Mouse (Mus musculus): ENCODE measurements around the gene Gid8. TPM values are rescaled to one million over a fixed set of nuclear protein-coding genes. Genes with fewer than 3 reads are reported as not detected.
A peak's percentile ranks its signal among the peaks of the same experiment; 100 is the strongest.

Gene Gid8
- polyA plus RNA-seq, 1 experiment: 35.5 TPM

DNA sequence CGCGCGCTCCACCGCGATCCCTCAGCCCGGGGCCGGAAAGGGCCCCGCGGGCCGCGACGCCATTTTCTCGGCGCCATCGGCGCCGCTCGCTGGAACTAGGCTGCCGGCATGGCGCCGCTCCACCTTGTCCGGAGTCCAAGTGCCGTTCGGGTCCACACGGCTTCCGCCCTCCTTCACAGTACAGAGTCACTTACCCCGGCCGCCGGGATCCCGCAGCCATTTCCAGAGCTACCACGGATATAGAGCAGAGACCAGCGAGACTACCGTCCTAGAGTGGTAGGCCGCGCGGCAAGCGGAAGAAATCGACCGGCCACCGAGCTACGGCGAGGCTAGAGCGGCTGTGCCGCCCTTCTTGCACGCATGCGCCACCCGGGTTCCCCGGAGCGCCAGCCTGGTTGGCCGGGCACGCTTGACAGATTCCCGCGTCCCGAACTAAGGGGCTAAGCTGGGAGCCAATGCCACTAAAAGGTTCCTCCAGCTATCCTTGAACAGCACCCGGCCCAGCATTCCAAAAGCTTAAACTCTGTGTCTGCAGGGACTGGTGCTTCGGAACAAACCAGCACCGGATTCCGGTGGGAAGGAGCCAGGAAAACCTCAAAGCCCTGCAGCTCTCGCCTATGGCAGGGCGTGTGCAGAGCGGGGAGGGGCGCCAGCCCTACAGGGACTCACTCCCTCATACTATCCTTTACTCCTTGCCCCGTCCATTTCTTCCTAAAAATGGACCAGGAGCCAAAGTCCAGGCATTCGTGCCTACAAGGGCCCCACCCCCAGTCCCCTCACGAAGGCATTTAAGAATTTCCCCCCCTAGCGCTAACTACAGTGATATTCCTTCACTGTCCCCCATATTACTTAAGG lies 7.9 kb upstream of the Gid8 start:
- no peaks in the 10 kb centered on the region for H3K27me3 ChIP-seq (ENCODE audit: control insufficient read depth, insufficient read depth, low read length)
- 0 out of 2 replicates have a peak, but pooled peaks have one; percentile 8 for TF ChIP-seq CTCF (IDR thresholded peaks at IDR 0.05; ENCODE audit: borderline replicate concordance, control insufficient read depth, extremely low read depth, insufficient read depth, low read length, poor library complexity)
- peak; percentile 63 for TF ChIP-seq POLR2A (IDR thresholded peaks at IDR 0.05; ENCODE audit: control insufficient read depth, extremely low read depth, insufficient read depth, low read length, poor library complexity)
- peak overlapping the region; percentile 85 for H3K4me3 ChIP-seq (ENCODE audit: control insufficient read depth, insufficient read depth, low read length)
- H3K36me3 ChIP-seq (ENCODE audit: control insufficient read depth, insufficient read depth, low read length): no peaks in the 10 kb centered on the region
- H3K27ac ChIP-seq (ENCODE audit: control insufficient read depth, insufficient read depth, low read length): peak overlapping the region; percentile 65
- peaks cover 23% of the 10 kb centered on the region for H3K4me1 ChIP-seq (replicated peaks; ENCODE audit: control insufficient read depth, insufficient read depth, low read length)
- WGBS: under 1% methylated on average over 66 of the region's 66 CpGs
- DNase-seq: peak; percentile 91

DNA sequence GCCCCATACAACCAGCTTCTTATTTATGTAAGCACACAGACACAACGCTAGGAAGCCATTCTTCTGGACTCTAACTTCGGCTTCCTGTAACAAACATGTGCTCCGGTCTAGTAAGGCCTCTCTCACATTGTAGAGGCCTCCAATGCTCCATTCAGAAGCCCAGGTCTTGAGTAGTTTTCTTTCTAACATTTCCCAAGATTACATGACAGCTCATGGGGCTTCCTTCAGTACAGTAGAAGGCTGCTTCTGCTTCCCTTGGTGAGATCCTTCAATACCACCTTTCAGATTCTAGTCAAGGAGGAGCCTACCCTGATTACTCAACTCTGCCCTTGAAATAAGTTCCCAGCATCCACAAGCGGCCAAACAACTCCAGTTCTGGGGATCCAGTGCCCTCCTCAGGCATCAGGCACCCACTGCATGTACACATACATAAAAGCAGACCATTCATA lies 7.2 kb upstream of the Gid8 start:
- Histone ChIP-seq H3K27me3 (ENCODE audit: control insufficient read depth, insufficient read depth, low read length) (no peaks in the 10 kb centered on the region), H3K4me3 (ENCODE audit: control insufficient read depth, insufficient read depth, low read length) (no peak overlapping the region; the same call in 1 of the 2 replicates), H3K27ac (ENCODE audit: control insufficient read depth, insufficient read depth, low read length) (peak overlapping the region; percentile 26), H3K4me1 (replicated peaks; ENCODE audit: control insufficient read depth, insufficient read depth, low read length) (peaks cover 23% of the 10 kb centered on the region), H3K36me3 (ENCODE audit: control insufficient read depth, insufficient read depth, low read length) (no peaks in the 10 kb centered on the region)
- WGBS: 55% methylated on average over 4 of the region's 4 CpGs
- no peak for TF ChIP-seq CTCF (IDR thresholded peaks at IDR 0.05; ENCODE audit: borderline replicate concordance, control insufficient read depth, extremely low read depth, insufficient read depth, low read length, poor library complexity)
- TF ChIP-seq POLR2A (IDR thresholded peaks at IDR 0.05; ENCODE audit: control insufficient read depth, extremely low read depth, insufficient read depth, low read length, poor library complexity): no peak
- no peak for DNase-seq

DNA sequence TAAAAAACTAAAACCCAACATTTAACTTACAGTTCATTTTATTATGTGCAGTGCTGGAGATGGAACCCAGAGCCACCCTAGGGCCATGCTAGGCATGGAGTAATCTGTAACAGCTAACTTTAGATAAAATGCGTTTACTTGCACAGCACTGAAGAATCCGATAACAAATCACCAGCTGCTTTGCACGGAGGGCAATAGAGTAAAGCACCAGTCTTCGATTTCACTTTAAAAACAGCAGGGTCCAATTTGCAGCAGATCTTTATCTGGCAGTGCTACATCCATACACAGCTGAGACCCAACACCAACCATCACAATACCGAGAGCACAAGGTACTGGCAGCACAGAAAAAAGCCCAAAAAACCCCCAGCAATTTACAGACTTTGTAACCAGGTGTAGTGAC lies 6.7 kb upstream of the Gid8 start:
- H3K27ac ChIP-seq (ENCODE audit: control insufficient read depth, insufficient read depth, low read length): no peak overlapping the region
- TF ChIP-seq CTCF (IDR thresholded peaks at IDR 0.05; ENCODE audit: borderline replicate concordance, control insufficient read depth, extremely low read depth, insufficient read depth, low read length, poor library complexity): no peak
- no peak for TF ChIP-seq POLR2A (IDR thresholded peaks at IDR 0.05; ENCODE audit: control insufficient read depth, extremely low read depth, insufficient read depth, low read length, poor library complexity)
- peaks cover 24% of the 10 kb centered on the region for H3K4me1 ChIP-seq (replicated peaks; ENCODE audit: control insufficient read depth, insufficient read depth, low read length)
- 94% methylated on average over 5 of the region's 5 CpGs for WGBS
- no peak for DNase-seq
- H3K27me3 ChIP-seq (ENCODE audit: control insufficient read depth, insufficient read depth, low read length): no peaks in the 10 kb centered on the region
- no peak overlapping the region for H3K4me3 ChIP-seq (ENCODE audit: control insufficient read depth, insufficient read depth, low read length)
- no peaks in the 10 kb centered on the region for H3K36me3 ChIP-seq (ENCODE audit: control insufficient read depth, insufficient read depth, low read length)

DNA sequence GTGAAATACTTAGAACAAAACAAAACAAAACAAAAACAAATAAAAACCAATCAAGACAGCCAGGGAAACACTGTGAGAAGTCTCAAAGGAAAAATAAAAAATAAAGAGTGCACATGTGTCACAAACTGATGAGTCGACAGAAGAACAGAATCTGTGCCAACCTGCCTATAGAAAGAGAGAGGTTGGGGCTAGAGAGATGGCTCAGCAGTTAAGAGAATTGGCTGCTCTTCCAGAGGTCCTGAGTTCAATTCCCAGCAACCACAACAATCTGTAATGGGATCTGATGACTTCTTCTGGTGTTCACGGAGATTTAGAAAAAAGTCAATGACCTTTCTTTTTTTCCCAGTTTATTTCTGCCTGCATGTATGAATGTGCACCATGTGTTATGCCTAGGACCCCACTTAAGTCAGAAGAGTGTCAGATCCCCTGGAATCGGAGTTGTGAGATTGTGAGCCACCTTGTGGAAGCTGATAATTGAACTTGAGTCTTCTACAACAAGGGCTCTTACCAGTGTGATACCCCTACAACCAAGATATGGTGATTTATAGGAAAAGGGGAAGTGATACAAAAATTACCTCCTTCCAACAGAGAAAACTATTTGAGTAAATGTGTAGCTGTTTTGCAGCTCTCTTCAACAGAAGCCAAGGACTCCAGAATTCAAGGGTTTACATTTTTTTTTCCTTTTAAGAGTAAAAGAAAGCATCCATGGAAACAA lies 6.1 kb upstream of the Gid8 start:
- peaks cover 27% of the 10 kb centered on the region for H3K4me1 ChIP-seq (replicated peaks; ENCODE audit: control insufficient read depth, insufficient read depth, low read length)
- no peaks in the 10 kb centered on the region for H3K27me3 ChIP-seq (ENCODE audit: control insufficient read depth, insufficient read depth, low read length)
- WGBS: 50% methylated on average over 3 of the region's 3 CpGs
- no peak overlapping the region for H3K4me3 ChIP-seq (ENCODE audit: control insufficient read depth, insufficient read depth, low read length)
- DNase-seq: no peak
- no peaks in the 10 kb centered on the region for H3K36me3 ChIP-seq (ENCODE audit: control insufficient read depth, insufficient read depth, low read length)
- TF ChIP-seq CTCF (IDR thresholded peaks at IDR 0.05; ENCODE audit: borderline replicate concordance, control insufficient read depth, extremely low read depth, insufficient read depth, low read length, poor library complexity) (no peak), POLR2A (IDR thresholded peaks at IDR 0.05; ENCODE audit: control insufficient read depth, extremely low read depth, insufficient read depth, low read length, poor library complexity) (no peak)
- H3K27ac ChIP-seq (ENCODE audit: control insufficient read depth, insufficient read depth, low read length): no peak overlapping the region

DNA sequence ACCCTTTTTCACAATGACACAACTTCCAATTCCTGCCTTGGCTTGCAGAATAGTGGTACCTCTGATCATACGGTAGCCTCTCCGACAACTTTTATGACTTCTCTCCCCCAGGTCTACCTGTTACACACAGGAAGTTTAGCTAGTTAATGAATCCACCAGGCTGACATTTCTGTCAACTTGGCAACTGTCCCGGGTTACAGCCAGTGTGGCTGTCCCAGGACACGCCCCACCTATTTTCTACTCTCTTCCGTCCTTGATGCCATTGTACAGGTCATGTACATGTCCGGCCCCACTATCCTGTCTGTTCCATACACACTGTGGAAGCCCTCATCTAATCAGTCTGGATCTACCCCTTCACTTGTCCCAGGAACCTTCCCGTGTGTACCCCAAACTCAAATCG lies 5.3 kb upstream of the Gid8 start:
- WGBS: 36% methylated on average over 8 of the region's 8 CpGs

DNA sequence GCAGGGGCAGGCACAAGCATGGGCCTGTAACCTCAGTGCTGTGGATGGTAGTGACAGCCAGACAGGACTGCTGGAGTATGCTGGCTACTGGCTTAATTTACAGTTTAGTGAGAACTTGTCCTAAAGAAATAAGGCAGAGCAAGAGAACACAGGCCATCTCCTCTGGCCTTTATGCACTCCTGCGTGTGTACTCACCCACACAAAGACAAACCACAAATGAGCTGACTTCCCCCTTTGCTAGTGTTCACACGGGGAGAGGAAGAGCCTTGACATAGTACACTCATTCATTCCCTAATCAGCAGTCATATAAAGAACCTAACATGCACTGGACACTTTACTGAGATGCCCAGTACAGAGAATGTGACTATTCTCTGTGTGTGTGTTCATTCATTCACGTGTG lies 4.9 kb upstream of the Gid8 start:
- no peak for TF ChIP-seq POLR2A (IDR thresholded peaks at IDR 0.05; ENCODE audit: control insufficient read depth, extremely low read depth, insufficient read depth, low read length, poor library complexity)
- TF ChIP-seq CTCF (IDR thresholded peaks at IDR 0.05; ENCODE audit: borderline replicate concordance, control insufficient read depth, extremely low read depth, insufficient read depth, low read length, poor library complexity): no peak
- WGBS: 9% methylated on average over 3 of the region's 3 CpGs
- H3K27ac ChIP-seq (ENCODE audit: control insufficient read depth, insufficient read depth, low read length): no peak overlapping the region

More for the DNA sequence above, 5.3 kb upstream of the Gid8 start:
- TF ChIP-seq CTCF (IDR thresholded peaks at IDR 0.05; ENCODE audit: borderline replicate concordance, control insufficient read depth, extremely low read depth, insufficient read depth, low read length, poor library complexity) (no peak), POLR2A (IDR thresholded peaks at IDR 0.05; ENCODE audit: control insufficient read depth, extremely low read depth, insufficient read depth, low read length, poor library complexity) (no peak)
- no peaks in the 10 kb centered on the region for H3K36me3 ChIP-seq (ENCODE audit: control insufficient read depth, insufficient read depth, low read length)
- H3K4me1 ChIP-seq (replicated peaks; ENCODE audit: control insufficient read depth, insufficient read depth, low read length): peaks cover 27% of the 10 kb centered on the region
- DNase-seq: no peak
- no peak overlapping the region for H3K4me3 ChIP-seq (ENCODE audit: control insufficient read depth, insufficient read depth, low read length)
- H3K27me3 ChIP-seq (ENCODE audit: control insufficient read depth, insufficient read depth, low read length): no peaks in the 10 kb centered on the region
- no peak overlapping the region for H3K27ac ChIP-seq (ENCODE audit: control insufficient read depth, insufficient read depth, low read length)

More for the DNA sequence above, 4.9 kb upstream of the Gid8 start:
- Histone ChIP-seq H3K27me3 (ENCODE audit: control insufficient read depth, insufficient read depth, low read length) (no peaks in the 10 kb centered on the region), H3K4me1 (replicated peaks; ENCODE audit: control insufficient read depth, insufficient read depth, low read length) (peaks cover 26% of the 10 kb centered on the region), H3K36me3 (ENCODE audit: control insufficient read depth, insufficient read depth, low read length) (no peaks in the 10 kb centered on the region), H3K4me3 (ENCODE audit: control insufficient read depth, insufficient read depth, low read length) (no peak overlapping the region)
- no peak for DNase-seq
